Mouse (Mus musculus) neural tube, embryonic 12.5 days (tissue): Measurements from ENCODE around the gene Pmfbp1. TPM values are rescaled to one million over a fixed set of nuclear protein-coding genes. Genes with fewer than 3 reads are reported as not detected.

Experiments
- ATAC-seq: fragments of 200-750 bp; cut with Nextera tagmentation; 2 replicates; pipeline ENCODE4 v1.8.0; 2017; ENCODE audit warnings: low read depth, mild to moderate bottlenecking, moderate TSS enrichment, moderate library complexity; ENCODE audit not compliant: low FRiP score
- H3K27ac ChIP-seq: fragments of 300-500 bp; sonication (generic); 2 replicates; pipeline ENCODE4 v1.5.1; 2016
- H3K27me3 ChIP-seq: fragments of 300-500 bp; sonication (generic); replicated peaks from 2 replicates; pipeline ENCODE4 v1.6.1; 2016; ENCODE audit warnings: mild to moderate bottlenecking
- H3K36me3 ChIP-seq: fragments of 300-500 bp; sonication (generic); 2 replicates; pipeline ENCODE4 v1.6.1; 2016; ENCODE audit warnings: mild to moderate bottlenecking
- H3K4me1 ChIP-seq: fragments of 300-500 bp; sonication (generic); 2 replicates; pipeline ENCODE4 v1.6.1; 2016
- H3K4me2 ChIP-seq: fragments of 300-500 bp; sonication (generic); replicated peaks from 2 replicates; pipeline ENCODE4 v1.6.1; 2016; ENCODE audit warnings: mild to moderate bottlenecking
- H3K4me3 ChIP-seq: fragments of 300-500 bp; sonication (generic); 2 replicates; pipeline ENCODE4 v1.5.1; 2016
- H3K9ac ChIP-seq: fragments of 300-500 bp; sonication (generic); 2 replicates; pipeline ENCODE4 v1.6.1; 2016; ENCODE audit warnings: mild to moderate bottlenecking
- H3K9me3 ChIP-seq: fragments of 300-500 bp; sonication (generic); 2 replicates; pipeline ENCODE4 v1.6.1; 2016; ENCODE audit warnings: mild to moderate bottlenecking
- WGBS: fragments of 180-500 bp; shearing (Covaris S2); methylation state at CpG from one replicate; pipeline ENCODE4 v1.1.7; 2016; 5-methylcytosine and 5-hydroxymethylcytosine counted together
- polyA plus RNA-seq: library from polyadenylated mRNA; unstranded; fragments of >200 nt; fragmentation: Nextera tagmentation; extraction: Ambion mirVana; gene quantifications from 2 replicates; pipeline ENCODE4 v1.2.1, GENCODE M21; 2016

Pmfbp1 gene
- polyA plus RNA-seq, 1 experiment from 2014 or later: 1.7 TPM

DNA sequence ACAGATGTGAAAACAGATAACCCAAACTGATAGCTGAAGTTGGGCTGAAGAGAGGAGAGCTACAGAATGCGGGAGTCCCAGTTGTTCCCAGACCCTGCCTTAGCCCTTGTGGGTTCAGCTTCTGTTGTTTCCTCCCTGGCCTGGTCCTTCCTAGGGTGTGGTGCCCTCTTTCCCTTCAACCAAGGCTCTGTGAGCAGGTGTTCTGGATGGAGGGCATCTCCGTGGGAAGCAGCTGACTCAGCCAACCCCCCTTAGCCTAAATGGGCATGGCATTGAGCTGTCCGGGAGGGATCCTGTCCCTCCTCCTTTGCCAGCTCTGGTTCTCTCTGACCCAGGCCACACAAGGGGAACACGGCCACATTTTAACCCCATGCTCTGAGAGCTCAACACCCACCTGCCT is 82.5 kb downstream of the Pmfbp1 start:
- H3K9me3 ChIP-seq: no peaks in the 10 kb centered on the region
- no peak overlapping the region for H3K4me3 ChIP-seq
- H3K4me1 ChIP-seq: no peaks in the 10 kb centered on the region
- no peak for ATAC-seq
- H3K27me3 ChIP-seq: no peaks in the 10 kb centered on the region
- H3K4me2 ChIP-seq: no peak overlapping the region
- 82% methylated on average over 4 of the region's 4 CpGs for WGBS
- no peak overlapping the region for H3K9ac ChIP-seq
- no peak overlapping the region for H3K27ac ChIP-seq
- peaks cover 13% of the 10 kb centered on the region; the same call in 1 of the 2 replicates for H3K36me3 ChIP-seq

GRCm38 (mm10) chr8:109578900-109579301 is 85.1 kb downstream of the Pmfbp1 start, which contains the start of gene Hp:
Gene Hp (minus strand): TSS chr8:109579172.
- no peaks in the 10 kb centered on the region for H3K4me1 ChIP-seq
- H3K27me3 ChIP-seq: no peaks in the 10 kb centered on the region
- H3K27ac ChIP-seq: no peak within 1 kb of the TSS
- no peak for ATAC-seq
- WGBS: 70% methylated on average over 8 of the region's 8 CpGs
- H3K36me3 ChIP-seq: no peaks in the 10 kb centered on the region
- no peaks in the 10 kb centered on the region for H3K9me3 ChIP-seq
- H3K4me2 ChIP-seq: no peak within 1 kb of the TSS
- no peak within 1 kb of the TSS for H3K9ac ChIP-seq
- H3K4me3 ChIP-seq: no peak within 1 kb of the TSS

- no peaks in the 10 kb centered on the region; the same call in 1 of the 2 replicates for H3K9me3 ChIP-seq
- H3K4me2 ChIP-seq: no peak overlapping the region
- H3K4me3 ChIP-seq: no peak overlapping the region
- H3K27me3 ChIP-seq: no peaks in the 10 kb centered on the region
- no peak overlapping the region for H3K27ac ChIP-seq
- H3K36me3 ChIP-seq: no peaks in the 10 kb centered on the region
- no peak overlapping the region for H3K9ac ChIP-seq
- no peak for ATAC-seq
- 84% methylated on average over 4 of the region's 4 CpGs for whole genome bisulfite sequencing
- H3K4me1 ChIP-seq: no peaks in the 10 kb centered on the region
These were observed 90.5 kb downstream of the Pmfbp1 start for GRCm38 (mm10) chr8:109584293-109584692.

GRCm38 (mm10) chr8:109584830-109585229 is 91.0 kb downstream of the Pmfbp1 start:
- Histone ChIP-seq H3K4me1 (no peaks in the 10 kb centered on the region), H3K36me3 (no peaks in the 10 kb centered on the region), H3K4me2 (no peak overlapping the region), H3K9ac (no peak overlapping the region), H3K27ac (no peak overlapping the region), H3K27me3 (no peaks in the 10 kb centered on the region), H3K9me3 (no peaks in the 10 kb centered on the region; the same call in 1 of the 2 replicates), H3K4me3 (no peak overlapping the region)
- 94% methylated on average over 3 of the region's 3 CpGs for WGBS
- ATAC-seq: no peak

DNA sequence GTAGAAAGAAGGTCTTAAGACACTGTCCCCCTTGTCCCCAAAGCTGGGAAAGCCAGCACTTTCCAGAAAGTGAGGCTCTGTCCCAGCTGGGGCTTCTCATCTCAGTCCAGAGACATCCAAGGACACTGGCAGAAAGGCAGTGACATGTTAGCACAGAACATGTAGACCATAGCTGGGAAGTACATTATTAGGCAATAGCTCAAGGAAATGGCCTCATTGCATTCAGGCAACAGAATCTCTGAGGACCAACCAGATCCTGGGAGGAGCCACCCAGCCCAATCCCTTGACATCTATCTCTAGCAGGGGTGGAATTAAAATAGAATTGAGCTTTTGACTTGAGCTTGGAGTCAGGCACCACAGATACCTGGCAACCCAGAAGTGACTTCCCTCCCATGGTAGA is 91.8 kb downstream of the Pmfbp1 start:
- Histone ChIP-seq H3K27ac (no peak overlapping the region), H3K27me3 (no peaks in the 10 kb centered on the region), H3K9ac (no peak overlapping the region), H3K9me3 (no peaks in the 10 kb centered on the region; the same call in 1 of the 2 replicates), H3K4me3 (no peak overlapping the region), H3K4me1 (no peaks in the 10 kb centered on the region), H3K36me3 (no peaks in the 10 kb centered on the region), H3K4me2 (no peak overlapping the region)
- no peak for ATAC-seq

DNA sequence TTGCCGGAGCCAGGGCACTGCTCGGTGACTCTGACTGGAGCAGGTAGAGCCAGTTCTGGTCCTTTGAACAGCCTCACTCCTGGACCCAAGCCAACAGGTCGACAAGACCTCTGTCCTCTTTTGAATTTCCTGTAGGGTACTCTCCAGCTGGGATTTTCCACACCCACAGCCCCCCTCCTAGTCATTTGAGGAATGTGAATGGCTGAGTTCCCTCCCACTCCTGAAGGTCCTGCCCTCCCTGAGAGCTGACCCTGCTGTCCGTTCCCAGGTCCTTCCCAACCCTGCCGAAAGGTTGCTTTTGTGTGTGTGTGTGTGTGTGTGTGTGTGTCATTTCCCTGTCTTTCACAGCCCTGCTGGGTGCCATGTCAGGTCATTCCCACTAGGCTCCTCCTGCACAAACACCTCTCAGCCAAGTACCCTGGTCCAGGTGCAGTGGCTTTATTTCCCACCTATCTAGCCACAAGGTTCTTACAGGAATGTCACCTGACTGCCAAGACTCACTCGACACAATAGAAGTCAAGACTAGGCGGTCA is 93.2 kb downstream of the Pmfbp1 start:
- H3K4me3 ChIP-seq: no peak overlapping the region
- no peak overlapping the region for H3K4me2 ChIP-seq
- no peak overlapping the region for H3K9ac ChIP-seq
- no peaks in the 10 kb centered on the region for H3K4me1 ChIP-seq
- no peak overlapping the region for H3K27ac ChIP-seq
- ATAC-seq: no peak
- no peaks in the 10 kb centered on the region; the same call in 1 of the 2 replicates for H3K9me3 ChIP-seq
- no peaks in the 10 kb centered on the region for H3K27me3 ChIP-seq
- WGBS: 65% methylated on average over 7 of the region's 7 CpGs
- peaks cover 5% of the 10 kb centered on the region for H3K36me3 ChIP-seq

- Histone ChIP-seq H3K36me3 (peaks cover 30% of the 10 kb centered on the region), H3K4me1 (no peaks in the 10 kb centered on the region), H3K27me3 (no peaks in the 10 kb centered on the region), H3K4me3 (no peak overlapping the region), H3K27ac (no peak overlapping the region), H3K9ac (no peak overlapping the region), H3K9me3 (no peaks in the 10 kb centered on the region), H3K4me2 (no peak overlapping the region)
- WGBS: 86% methylated on average over 9 of the region's 9 CpGs
- no peak for ATAC-seq
These were observed 97.1 kb downstream of the Pmfbp1 start for GRCm38 (mm10) chr8:109590901-109591300.

GRCm38 (mm10) chr8:109591367-109591766 is 97.5 kb downstream of the Pmfbp1 start:
- Histone ChIP-seq H3K4me3 (no peak overlapping the region), H3K27me3 (no peaks in the 10 kb centered on the region), H3K27ac (no peak overlapping the region), H3K36me3 (peaks cover 30% of the 10 kb centered on the region), H3K4me1 (no peaks in the 10 kb centered on the region), H3K9me3 (no peaks in the 10 kb centered on the region), H3K4me2 (no peak overlapping the region), H3K9ac (no peak overlapping the region)
- no peak for ATAC-seq
- 86% methylated on average over 3 of the region's 3 CpGs for WGBS

GRCm38 (mm10) chr8:109592164-109592563 is 98.3 kb downstream of the Pmfbp1 start:
- H3K27me3 ChIP-seq: no peaks in the 10 kb centered on the region
- no peak overlapping the region for H3K4me3 ChIP-seq
- H3K9me3 ChIP-seq: no peaks in the 10 kb centered on the region
- no peak overlapping the region for H3K9ac ChIP-seq
- 92% methylated on average over 5 of the region's 5 CpGs for WGBS
- no peak for ATAC-seq
- H3K4me2 ChIP-seq: no peak overlapping the region
- H3K4me1 ChIP-seq: no peaks in the 10 kb centered on the region
- peaks cover 30% of the 10 kb centered on the region for H3K36me3 ChIP-seq
- H3K27ac ChIP-seq: no peak overlapping the region

Other genes with a start within 250 kb of the Pmfbp1 start
- 28.2 and 28.4 TPM in 2 replicates for gene Dhx38, start 71.8 kb downstream of the Pmfbp1 start, polyA plus RNA-seq
- 23.4 and 28.4 TPM in 2 replicates for gene Txnl4b, start 71.9 kb downstream of the Pmfbp1 start, polyA plus RNA-seq
- gene Hp, start 85.1 kb downstream of the Pmfbp1 start, polyA plus RNA-seq: 0.89 and 0.94 TPM in 2 replicates
- gene Dhodh, start 114.6 kb downstream of the Pmfbp1 start, polyA plus RNA-seq: 33.8 and 34.3 TPM in 2 replicates
- 0.14 and 0.20 TPM in 2 replicates for gene Pkd1l3, start 120.5 kb downstream of the Pmfbp1 start, polyA plus RNA-seq
- 197 TPM in 2 replicates for gene Ist1, start 199.2 kb downstream of the Pmfbp1 start, polyA plus RNA-seq
- gene Zfp821, start 211.5 kb downstream of the Pmfbp1 start, polyA plus RNA-seq: 77.7 and 79.1 TPM in 2 replicates
- 6.3 and 7.8 TPM in 2 replicates for gene Atxn1l, start 243.7 kb downstream of the Pmfbp1 start, polyA plus RNA-seq